Mouse (Mus musculus) brain, embryonic 14.5 days (tissue): ENCODE measurements at regions not wholly inside any gene's neighbourhood (a gene's known extent, or its start where the extent isn't known, plus 50 kb on each side); places are given as distances from the start of the nearest gene placed in this dataset.
A peak's percentile ranks its signal among the peaks of the same experiment; 100 is the strongest.
"Not testable (repeated sequence)": the region's sequence is repeated elsewhere in the genome, so short reads cannot be mapped to it uniquely, and the experiment has no call there.

ENCODE experiments used
- DNase-seq: peaks from one replicate; pipeline ENCODE4 v3.0.0-alpha.2; 2011; ENCODE audit warnings: low read depth
- CTCF ChIP-seq: fragments of 200-500 bp; IDR thresholded peaks from 2 replicates; pipeline ENCODE4 v1.5.1; 2012; ENCODE audit warnings: inconsistent platforms, mild to moderate bottlenecking, moderate library complexity, borderline replicate concordance; ENCODE audit not compliant: insufficient read depth, insufficient read length; ENCODE audit errors: extremely low read depth
- POLR2A ChIP-seq: fragments of 200-500 bp; IDR thresholded peaks from 2 replicates; pipeline ENCODE4 v1.6.1; 2012; ENCODE audit warnings: mild to moderate bottlenecking, inconsistent platforms, borderline replicate concordance; ENCODE audit not compliant: poor library complexity, insufficient read depth, insufficient read length, severe bottlenecking; ENCODE audit errors: extremely low read depth

DNA sequence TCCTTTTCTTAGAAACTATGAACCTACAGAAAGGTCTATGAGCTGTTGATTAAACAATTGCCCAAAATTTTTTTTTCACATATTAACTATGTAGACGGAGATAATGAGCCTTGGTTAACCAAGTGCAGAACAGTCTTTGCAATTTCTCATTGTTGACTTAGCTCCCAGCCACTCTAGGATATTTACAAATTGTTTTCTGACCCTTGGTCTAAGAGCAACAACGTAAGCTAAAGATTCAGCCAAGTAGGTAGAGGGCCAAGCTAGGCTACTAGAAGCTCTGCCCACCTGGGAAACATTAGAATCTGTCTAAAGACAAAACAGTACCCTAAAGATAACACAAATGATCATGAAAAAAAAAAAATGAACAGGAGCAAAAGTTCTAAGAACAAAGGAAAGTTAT is 67.5 kb upstream of the Map9 start:
- TF ChIP-seq POLR2A (no peak), CTCF (no peak)
- DNase-seq, result no peak

DNA sequence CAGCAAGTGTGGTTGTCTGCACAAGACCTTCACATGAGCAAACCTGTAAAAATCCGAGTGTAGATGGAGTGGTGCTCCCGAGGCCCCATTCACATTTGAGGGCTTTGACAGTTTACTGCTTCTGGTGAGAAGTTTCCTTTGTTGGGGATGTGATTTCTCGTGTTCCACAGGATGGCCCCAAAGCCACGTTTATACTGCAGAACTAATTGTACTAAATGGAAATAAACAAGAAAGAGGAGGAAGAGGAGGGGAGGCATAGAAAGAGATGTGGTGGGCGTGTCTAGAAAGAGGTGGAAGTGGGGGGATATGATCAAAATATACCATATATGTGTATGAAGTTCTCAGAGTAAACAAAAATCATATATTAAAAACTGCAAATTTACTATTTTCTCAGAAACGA is 68.8 kb upstream of the Map9 start:
- TF ChIP-seq CTCF, result no peak
- no peak for TF ChIP-seq POLR2A

DNA sequence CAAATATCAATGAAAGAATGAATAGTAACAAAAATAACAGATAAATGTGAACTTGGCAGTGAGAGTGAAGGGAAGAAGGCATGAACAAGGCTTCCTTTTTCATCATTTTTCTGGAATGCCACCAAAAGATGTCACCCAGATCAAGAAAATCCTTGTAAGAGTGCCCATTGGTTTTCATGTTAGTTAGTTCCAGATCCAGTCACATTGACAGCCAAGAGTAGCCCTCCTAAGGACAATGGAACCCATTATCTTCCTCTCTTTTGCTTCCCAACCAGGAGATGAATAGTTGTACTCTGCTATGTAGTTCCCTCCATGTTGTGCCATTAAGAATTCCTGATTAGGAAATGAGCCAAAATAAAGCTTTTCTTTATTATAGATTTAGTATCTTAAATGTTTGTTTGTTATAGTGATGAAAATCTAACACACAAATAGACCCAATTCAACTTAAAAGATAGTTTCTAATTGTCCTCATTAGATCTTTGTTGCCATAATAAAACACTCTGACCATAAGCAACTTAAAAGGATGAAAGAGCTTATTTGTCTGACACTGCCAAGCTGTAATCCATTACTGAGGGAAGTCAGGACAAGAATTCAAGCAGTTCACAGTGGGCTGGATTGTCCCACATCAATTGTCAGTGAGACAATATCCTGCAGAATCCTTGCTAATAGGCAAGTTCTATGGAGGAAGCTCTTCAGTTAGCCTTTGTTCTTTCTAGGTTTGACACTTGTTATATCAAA is 80.7 kb upstream of the Map9 start:
- TF ChIP-seq CTCF (no peak), POLR2A (no peak)
- peak; percentile 35 for DNase-seq

More for the DNA sequence above, 68.8 kb upstream of the Map9 start:
- DNase-seq, result no peak

DNA sequence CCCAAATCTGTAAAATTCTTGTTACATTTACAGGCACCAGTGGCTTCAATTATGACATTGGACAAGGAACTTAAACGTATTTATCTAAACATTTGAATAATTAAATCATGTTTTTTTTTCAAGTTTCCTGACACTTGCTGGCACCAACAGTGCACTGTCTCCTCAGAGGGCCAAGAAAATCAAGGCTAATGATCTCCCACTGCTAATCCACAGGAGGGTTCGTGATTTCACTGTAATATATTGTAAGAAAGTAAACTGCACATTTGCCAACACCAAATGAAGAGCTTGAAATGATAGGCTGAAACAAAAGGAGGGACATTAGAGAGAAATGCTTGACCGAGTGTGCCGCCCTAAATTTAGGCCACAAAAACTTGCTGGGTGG is 82.0 kb upstream of the Map9 start:
- no peak for TF ChIP-seq CTCF
- no peak for TF ChIP-seq POLR2A
- peak; percentile 75 for DNase-seq

DNA sequence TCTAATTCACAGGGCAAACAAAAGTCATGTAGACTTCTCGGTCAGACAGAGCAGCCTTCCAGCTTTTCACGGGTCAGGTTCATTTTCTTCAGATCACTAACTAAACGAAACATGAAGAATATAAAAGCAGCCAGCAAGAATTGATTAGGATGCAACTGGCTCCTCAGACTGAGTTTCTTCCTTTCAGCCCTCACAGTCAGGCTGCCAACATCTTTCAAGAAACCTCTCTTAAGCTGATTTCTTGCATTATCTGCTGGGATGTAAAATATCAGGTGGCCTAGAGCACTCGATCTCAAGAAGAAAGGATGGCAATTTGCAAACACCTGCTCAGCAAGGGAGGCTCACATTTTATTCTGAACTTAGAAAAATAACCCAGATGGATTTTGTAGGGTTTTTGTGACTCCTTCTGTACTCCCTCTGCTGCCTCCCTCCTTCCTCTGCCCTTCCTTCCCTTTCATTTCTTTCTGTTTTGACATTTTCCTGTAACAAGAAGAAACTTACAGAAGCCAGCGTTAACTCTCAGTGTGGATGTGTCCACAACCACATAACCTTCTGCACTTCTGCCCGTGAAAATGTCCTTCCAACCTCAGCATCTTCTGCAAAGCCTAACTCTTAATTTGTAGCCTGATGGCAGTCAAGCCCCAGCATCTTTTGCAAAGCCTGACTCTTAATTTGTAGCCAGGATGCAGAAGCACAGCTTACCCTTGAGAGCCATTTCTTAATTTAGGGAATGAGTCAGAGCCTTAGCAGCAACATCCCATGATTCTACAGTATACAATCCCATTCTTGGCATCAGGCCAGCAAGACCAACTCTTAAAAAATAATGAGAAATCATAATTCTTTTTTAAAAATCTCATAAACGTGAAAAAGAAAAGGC is 82.7 kb upstream of the Map9 start:
- peak; percentile 84 for DNase-seq

DNA sequence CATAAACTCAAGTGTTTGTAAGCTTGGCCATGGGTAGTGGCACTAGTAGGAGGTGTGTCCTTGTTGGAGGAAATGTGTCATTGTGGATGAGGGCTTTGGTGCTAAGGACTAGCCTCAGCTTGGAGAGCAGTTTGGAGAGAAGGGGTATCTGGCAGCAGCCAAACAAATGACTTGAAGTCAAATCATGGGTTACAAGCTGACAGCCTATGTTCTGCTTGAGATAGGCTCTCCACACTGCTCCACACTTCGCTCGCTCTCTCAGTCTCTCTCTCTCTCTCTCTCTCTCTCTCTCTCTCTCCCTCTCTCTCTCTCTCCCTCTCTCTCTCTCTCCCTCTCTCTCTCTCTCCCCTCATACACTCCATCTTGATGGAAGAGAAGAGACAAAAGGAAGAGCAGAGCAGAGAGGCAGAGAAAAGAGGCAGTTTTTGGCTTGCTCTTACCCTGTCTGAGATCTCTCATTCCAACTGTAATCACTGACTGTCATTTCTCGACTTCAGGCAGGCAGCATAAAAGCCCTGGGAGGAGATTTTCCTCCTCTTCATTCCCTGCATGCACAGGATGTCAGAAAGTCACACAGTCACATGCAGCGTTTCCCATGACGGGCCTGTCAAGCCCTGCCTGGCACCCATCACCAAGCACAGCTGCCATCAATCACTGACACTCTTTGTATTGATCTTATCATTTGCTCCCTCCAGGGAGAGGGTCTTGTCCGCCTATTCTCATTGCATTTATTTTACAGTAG is 83.5 kb upstream of the Map9 start:
- DNase-seq, result peak; percentile 78
- no peak for TF ChIP-seq POLR2A
- no peak for TF ChIP-seq CTCF

More for the DNA sequence above, 82.7 kb upstream of the Map9 start:
- TF ChIP-seq POLR2A (no peak), CTCF (no peak)

DNA sequence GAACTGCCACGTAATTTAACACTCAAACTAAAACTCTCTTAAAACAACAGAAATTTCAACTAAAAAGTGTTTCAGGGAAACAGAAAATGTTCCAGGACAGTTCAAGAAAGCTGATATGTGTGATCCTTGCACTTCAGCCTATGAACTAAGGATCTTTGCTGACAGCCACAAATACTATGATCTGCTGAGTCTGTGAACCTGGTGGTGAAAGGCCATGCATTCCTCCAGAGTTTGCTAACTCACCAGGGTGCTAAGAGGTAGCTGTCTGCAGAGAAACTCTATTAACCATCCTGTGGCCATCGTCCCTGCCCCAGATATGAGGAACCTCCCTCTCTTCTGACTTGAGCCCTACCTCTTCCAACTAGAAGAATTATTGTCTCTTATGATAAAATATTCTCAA is 84.3 kb upstream of the Map9 start:
- not testable (repeated sequence) for DNase-seq

DNA sequence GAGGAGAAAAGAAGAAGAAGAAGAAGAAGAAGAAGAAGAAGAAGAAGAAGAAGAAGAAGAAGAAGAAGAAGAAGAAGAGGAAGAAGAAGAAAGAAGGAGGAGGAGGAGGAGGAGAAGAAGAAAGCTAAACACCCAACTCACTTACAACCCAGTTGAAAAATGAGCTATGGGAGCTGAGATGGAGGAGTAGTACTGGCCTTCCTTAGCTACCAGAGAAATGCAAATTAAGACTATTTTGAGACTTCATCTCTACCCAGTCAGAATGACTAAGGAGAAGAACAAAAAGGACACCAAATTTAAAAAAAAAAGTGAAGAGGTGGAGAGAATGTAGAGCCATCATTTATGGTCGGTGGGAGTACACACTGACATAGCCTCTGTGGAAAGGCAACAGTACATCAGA is 85.9 kb upstream of the Map9 start:
- DNase-seq, result no peak

DNA sequence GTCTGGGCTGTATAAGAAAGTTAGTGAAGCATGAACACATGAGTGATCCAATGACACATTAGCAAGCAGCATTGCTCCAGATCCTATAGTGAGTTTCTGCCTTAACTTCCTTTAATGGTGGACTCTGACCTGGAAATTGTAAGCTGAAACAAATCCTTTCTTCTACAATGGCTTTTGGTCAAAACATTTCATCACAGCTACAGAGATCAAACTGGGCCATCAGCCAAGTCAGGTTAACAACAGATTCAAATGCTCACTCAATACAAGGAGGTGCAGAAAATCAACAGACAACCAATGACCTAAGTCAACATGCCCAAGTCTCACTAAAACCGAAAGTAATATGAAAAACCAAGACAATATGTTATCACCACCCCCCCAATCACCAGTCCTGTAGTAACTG is 91.9 kb upstream of the Map9 start:
- TF ChIP-seq POLR2A (no peak), CTCF (no peak)
- no peak for DNase-seq

More for the DNA sequence above, 85.9 kb upstream of the Map9 start:
- TF ChIP-seq CTCF, result no peak

DNA sequence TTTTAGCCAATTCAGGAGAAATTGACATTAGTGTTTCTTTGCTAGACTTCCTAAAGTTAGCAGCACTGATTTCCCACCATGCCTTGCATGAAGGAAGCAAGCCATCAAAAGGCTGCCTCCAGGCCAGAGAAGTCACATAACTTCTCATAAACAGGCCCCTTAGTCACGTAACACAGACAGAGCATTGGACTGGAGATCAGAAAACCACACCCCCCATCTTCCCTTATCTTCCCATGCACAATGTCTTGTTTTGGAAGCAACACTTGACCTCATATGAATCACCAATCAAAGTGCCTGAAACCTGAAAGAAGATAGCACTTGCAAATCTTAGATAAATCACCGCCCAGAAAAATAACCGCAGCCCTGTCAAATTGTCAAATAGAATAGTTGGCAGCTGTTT is 95.9 kb upstream of the Map9 start:
- TF ChIP-seq CTCF (no peak), POLR2A (no peak)
- no peak for DNase-seq

DNA sequence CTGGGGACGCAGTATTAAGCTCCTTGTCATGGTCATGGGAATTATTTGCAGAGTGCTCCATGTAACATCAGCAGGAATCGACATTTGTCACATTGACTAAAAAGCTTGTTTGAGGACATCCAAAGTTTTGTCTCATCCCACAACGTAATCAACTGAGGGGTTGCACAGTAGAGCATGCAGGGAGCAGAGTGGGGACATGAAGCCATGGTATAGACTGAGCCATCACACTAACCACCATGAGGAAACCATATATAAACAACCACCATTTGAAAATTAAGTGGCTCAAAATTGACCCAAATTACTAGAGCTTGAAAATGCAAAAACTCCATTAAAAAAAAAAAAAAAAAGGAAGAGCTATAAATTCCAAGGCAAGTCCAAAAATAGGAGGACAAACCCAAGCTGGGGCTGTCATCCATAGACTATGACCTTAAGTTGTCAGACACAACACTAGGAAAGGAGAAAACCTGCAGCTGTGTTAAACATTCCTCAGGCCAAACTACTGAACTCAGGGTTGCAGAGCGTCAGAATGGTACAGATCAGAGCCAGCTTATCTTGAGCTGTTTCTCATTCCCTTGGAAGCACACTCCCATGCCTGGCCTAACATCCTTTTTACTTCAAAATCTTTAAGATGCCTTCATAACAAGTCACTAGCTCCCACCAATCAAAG is 97.7 kb upstream of the Map9 start:
- TF ChIP-seq POLR2A (no peak), CTCF (no peak)
- DNase-seq, result no peak
